Mouse (Mus musculus) c-Kit-positive CD71-positive TER-119-negative erythroid progenitor cells, embryonic 14.5 days (primary cell): ENCODE data around the gene Fndc7.

Experiments
- DNase-seq: peaks from one replicate; pipeline ENCODE4 v3.0.0-alpha.2; 2013; ENCODE audit warnings: low read depth

Gene Fndc7

GRCm38 (mm10) chr3:108889908-108890307, at the start of gene Fndc7:
Fndc7 (minus strand) TSS chr3:108890008.
- DNase-seq: no peak

- no peak for DNase-seq
Measured at GRCm38 (mm10) chr3:108939573-108939972, 49.8 kb upstream of the Fndc7 start, which contains the start of gene Henmt1. Henmt1 (plus strand) TSS chr3:108939873.

GRCm38 (mm10) chr3:108938691-108939090, 48.9 kb upstream of the Fndc7 start:
- no peak for DNase-seq

- no peak for DNase-seq
Measured at GRCm38 (mm10) chr3:108933557-108933956, 43.7 kb upstream of the Fndc7 start.

GRCm38 (mm10) chr3:108926308-108926707, 36.5 kb upstream of the Fndc7 start:
- DNase-seq: no peak

- no peak for DNase-seq
Measured at GRCm38 (mm10) chr3:108925677-108926076, 35.9 kb upstream of the Fndc7 start.

- DNase-seq: peak; percentile 34
Measured at GRCm38 (mm10) chr3:108921822-108922221, 32.0 kb upstream of the Fndc7 start.

- DNase-seq: no peak
Measured at GRCm38 (mm10) chr3:108920442-108921070, 30.7 kb upstream of the Fndc7 start.

GRCm38 (mm10) chr3:108918852-108919251, 29.0 kb upstream of the Fndc7 start:
- DNase-seq: no peak

- DNase-seq: no peak
Measured at GRCm38 (mm10) chr3:108917986-108918385, 28.2 kb upstream of the Fndc7 start.

- DNase-seq: no peak
Measured at GRCm38 (mm10) chr3:108916857-108917256, 27.0 kb upstream of the Fndc7 start.

- no peak for DNase-seq
Measured at GRCm38 (mm10) chr3:108915999-108916398, 26.2 kb upstream of the Fndc7 start.

GRCm38 (mm10) chr3:108911548-108912413, 22.0 kb upstream of the Fndc7 start, which contains the start of gene Prpf38b:
Prpf38b (minus strand) TSS chr3:108911727.
- DNase-seq: peak; percentile 92

- DNase-seq: peak; percentile 46
Measured at GRCm38 (mm10) chr3:108911081-108911547, 21.3 kb upstream of the Fndc7 start.

GRCm38 (mm10) chr3:108910303-108911080, 20.7 kb upstream of the Fndc7 start:
- DNase-seq: no peak

- DNase-seq: no peak
Measured at GRCm38 (mm10) chr3:108902934-108903333, 13.1 kb upstream of the Fndc7 start.

- no peak for DNase-seq
Measured at GRCm38 (mm10) chr3:108902038-108902437, 12.2 kb upstream of the Fndc7 start.

GRCm38 (mm10) chr3:108900681-108901080, 10.9 kb upstream of the Fndc7 start:
- DNase-seq: no peak

- no peak for DNase-seq
Measured at GRCm38 (mm10) chr3:108900147-108900546, 10.3 kb upstream of the Fndc7 start.

- DNase-seq: no peak
Measured at GRCm38 (mm10) chr3:108898640-108899039, 8.8 kb upstream of the Fndc7 start.

GRCm38 (mm10) chr3:108892914-108893313, 3.1 kb upstream of the Fndc7 start:
- DNase-seq: no peak

- DNase-seq: no peak
Measured at GRCm38 (mm10) chr3:108892080-108892479, 2.3 kb upstream of the Fndc7 start.
